Mouse (Mus musculus) kidney, adult 2 months (tissue): ENCODE results near the gene Ska2. TPM values are rescaled to one million over a fixed set of nuclear protein-coding genes. Genes with fewer than 3 reads are reported as not detected.

ENCODE experiments used
- DNase-seq: peaks from one replicate; pipeline ENCODE4 v3.0.0; 2021
- H3K27ac ChIP-seq: fragments of 200-500 bp; 2 replicates; pipeline ENCODE4 v1.5.1; 2012; ENCODE audit warnings: low read depth, low read length, control low read depth, inconsistent platforms; ENCODE audit not compliant: insufficient read depth
- H3K27me3 ChIP-seq: fragments of 200-500 bp; replicated peaks from 2 replicates; pipeline ENCODE4 v1.6.1; 2012; ENCODE audit warnings: mild to moderate bottlenecking, moderate library complexity, low read length, inconsistent platforms; ENCODE audit not compliant: control insufficient read depth, insufficient read depth
- H3K36me3 ChIP-seq: fragments of 200-500 bp; 2 replicates; pipeline ENCODE4 v1.6.1; 2012; ENCODE audit warnings: mild to moderate bottlenecking, moderate library complexity, low read length, inconsistent platforms; ENCODE audit not compliant: control insufficient read depth, insufficient read depth
- H3K4me1 ChIP-seq: fragments of 200-500 bp; 2 replicates; pipeline ENCODE4 v1.6.1; 2011; ENCODE audit warnings: low read length; ENCODE audit not compliant: control insufficient read depth, insufficient read depth
- H3K4me3 ChIP-seq: fragments of 200-500 bp; 2 replicates; pipeline ENCODE4 v1.5.1; 2011; ENCODE audit warnings: mild to moderate bottlenecking, low read depth, low read length, control low read depth; ENCODE audit not compliant: insufficient read depth
- CTCF ChIP-seq: fragments of 200-500 bp; conservative IDR thresholded peaks from 2 replicates; pipeline ENCODE4 v1.5.1; 2011; ENCODE audit warnings: low read depth, mild to moderate bottlenecking, control low read depth, low read length, moderate library complexity, mixed read lengths; ENCODE audit not compliant: insufficient read depth, insufficient read length
- POLR2A ChIP-seq: fragments of 200-500 bp; IDR thresholded peaks from one replicate; pipeline ENCODE4 v1.6.1; 2011; ENCODE audit warnings: low read depth, low read length, control low read depth
- WGBS: fragments of 180-500 bp; shearing (Covaris S2); methylation state at CpG from one replicate; pipeline ENCODE4 v1.1.7; 2018; 5-methylcytosine and 5-hydroxymethylcytosine counted together
- polyA plus RNA-seq: library from polyadenylated mRNA; depleted of rRNA; stranded (reverse); fragments of >200 nt; gene quantifications from 2 replicates; pipeline ENCODE4 v1.2.3, GENCODE M21; 2012

Gene Ska2
- polyA plus RNA-seq, 1 experiment = 5.1 TPM

- WGBS = 56% methylated on average over 4 of the region's 4 CpGs
- DNase-seq = no peak
- Histone ChIP-seq H3K36me3 (no peaks in the 10 kb centered on the region), H3K4me1 (peaks cover 4% of the 10 kb centered on the region; the same call in 1 of the 2 replicates), H3K27me3 (no peaks in the 10 kb centered on the region), H3K4me3 (no peak overlapping the region), H3K27ac (no peak overlapping the region)
- TF ChIP-seq POLR2A (no peak), CTCF (no peak)
These were observed 16.5 kb downstream of the Ska2 start for GRCm38 (mm10) chr11:87125562-87125961.

- peaks cover 4% of the 10 kb centered on the region; the same call in 1 of the 2 replicates for H3K4me1 ChIP-seq
- peak overlapping the region; percentile 85 for H3K4me3 ChIP-seq
- no peak for TF ChIP-seq CTCF
- H3K27me3 ChIP-seq = no peaks in the 10 kb centered on the region
- no peaks in the 10 kb centered on the region for H3K36me3 ChIP-seq
- peak overlapping the region; percentile 63; the same call in 1 of the 2 replicates for H3K27ac ChIP-seq
- WGBS = 2% methylated on average over 12 of the region's 12 CpGs
- no peak for DNase-seq
These were observed 17.3 kb downstream of the Ska2 start for GRCm38 (mm10) chr11:87126281-87126823.

DNA sequence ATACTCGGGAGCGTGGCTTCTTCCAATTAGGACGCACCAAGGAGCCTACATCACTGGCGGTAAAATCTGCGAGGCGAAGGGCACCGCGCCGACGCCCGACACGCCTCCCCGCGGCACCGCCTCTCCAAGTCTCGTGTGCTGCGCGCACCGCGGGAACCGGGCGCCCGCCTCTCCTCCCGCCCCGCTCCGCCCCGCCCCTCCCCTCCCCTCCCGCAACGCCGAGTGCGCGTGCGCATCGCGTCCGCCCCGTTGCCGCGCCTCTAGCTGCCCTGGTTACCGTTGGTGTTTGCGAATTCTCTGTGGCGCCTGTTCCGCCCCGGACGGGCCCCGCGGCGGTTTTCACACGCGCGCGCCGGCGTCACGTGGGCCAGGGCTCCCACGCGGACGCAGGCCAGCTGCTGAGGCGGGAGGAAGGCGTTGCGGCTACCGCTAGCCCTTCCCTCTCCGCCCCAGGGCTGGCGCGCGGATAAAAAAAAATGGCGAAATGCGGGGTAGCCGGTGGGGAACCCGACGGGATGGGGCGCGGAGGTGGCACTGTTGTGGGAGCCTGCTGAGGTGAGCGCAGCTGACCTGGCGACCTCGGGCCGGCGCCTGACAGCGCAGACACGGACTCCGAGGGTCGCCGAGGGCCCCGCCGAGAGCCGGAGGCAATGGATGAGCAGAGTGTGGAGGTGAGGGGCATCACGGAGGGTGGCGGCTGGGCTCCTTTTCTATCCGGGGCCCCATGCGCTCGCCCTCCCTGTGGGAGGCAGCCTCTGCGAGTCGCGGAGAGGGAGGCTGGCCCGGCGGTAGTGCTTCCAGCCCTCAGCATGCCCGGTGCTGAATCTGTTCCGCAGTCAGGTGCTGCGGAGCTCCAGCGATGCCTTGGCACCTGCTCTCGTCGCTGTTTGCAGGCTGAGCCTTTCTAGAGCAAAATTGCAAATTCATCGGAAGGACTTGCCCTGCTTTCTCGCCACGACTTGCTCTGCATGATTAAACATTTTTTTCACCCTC is 18.1 kb downstream of the Ska2 start, which contains the start of gene Trim37:
Trim37 (plus strand) TSS at position 254 of the 993 bp plus-strand sequence.
- TF ChIP-seq CTCF = no peak
- TF ChIP-seq POLR2A = no peak
- Histone ChIP-seq H3K27ac (peak within 1 kb of the TSS; percentile 63), H3K4me1 (peaks cover 4% of the 10 kb centered on the region; the same call in 1 of the 2 replicates), H3K27me3 (no peaks in the 10 kb centered on the region), H3K4me3 (peak within 1 kb of the TSS; percentile 85), H3K36me3 (no peaks in the 10 kb centered on the region)
- under 1% methylated on average over 102 of the region's 105 CpGs for WGBS
- DNase-seq = peak; percentile 94

DNA sequence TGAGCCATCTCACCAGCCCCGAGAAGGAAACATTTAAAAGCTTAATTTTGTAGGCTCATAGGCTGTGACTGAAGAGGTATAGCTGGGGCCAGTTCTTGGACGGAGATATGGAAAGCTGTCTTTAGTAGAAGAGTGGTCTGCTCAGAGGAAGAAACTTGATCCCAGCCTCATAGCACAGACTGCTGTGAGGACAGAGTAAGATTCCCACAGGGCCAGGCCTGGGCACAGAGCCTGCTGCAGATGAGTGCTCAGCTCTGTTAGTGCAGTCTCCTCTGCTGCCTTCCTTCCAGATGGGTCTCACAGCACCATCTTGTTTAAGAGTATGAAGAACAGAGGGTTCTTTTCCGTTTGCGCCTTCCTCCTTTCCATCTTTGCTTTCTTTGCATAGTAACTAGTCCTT is 27.2 kb downstream of the Ska2 start:
- Histone ChIP-seq H3K36me3 (no peaks in the 10 kb centered on the region), H3K27me3 (no peaks in the 10 kb centered on the region), H3K4me3 (no peak overlapping the region), H3K4me1 (no peaks in the 10 kb centered on the region), H3K27ac (no peak overlapping the region)
- TF ChIP-seq POLR2A (no peak), CTCF (no peak)
- DNase-seq = no peak
- WGBS = 83% methylated on average over 4 of the region's 4 CpGs

DNA sequence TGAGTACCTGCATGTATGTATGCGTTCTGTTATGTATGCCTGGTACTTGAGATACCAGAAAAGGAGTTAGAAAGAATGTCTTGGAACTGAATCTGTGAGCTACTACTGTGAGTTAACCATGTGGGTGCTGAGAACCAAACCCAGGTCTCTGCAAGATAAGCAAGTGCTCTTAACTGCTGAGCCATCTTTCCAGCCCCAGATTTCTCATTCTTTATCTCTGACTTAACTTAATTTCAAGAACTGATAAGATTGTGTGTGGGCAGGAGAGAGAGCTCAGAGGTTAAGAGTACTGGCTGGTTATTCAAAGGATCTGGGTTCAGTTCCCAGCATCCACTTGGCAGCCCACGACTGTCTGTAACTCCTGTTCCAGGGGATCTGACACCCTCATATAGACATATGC is 49.0 kb downstream of the Ska2 start:
- TF ChIP-seq CTCF (no peak), POLR2A (no peak)
- Histone ChIP-seq H3K36me3 (no peaks in the 10 kb centered on the region; the same call in 1 of the 2 replicates), H3K27ac (no peak overlapping the region), H3K4me3 (no peak overlapping the region), H3K4me1 (no peaks in the 10 kb centered on the region), H3K27me3 (no peaks in the 10 kb centered on the region)
- DNase-seq = no peak
- WGBS = 93% methylated on average over 2 of the region's 2 CpGs

- WGBS = 94% methylated on average over 4 of the region's 4 CpGs
- no peaks in the 10 kb centered on the region for H3K27me3 ChIP-seq
- TF ChIP-seq POLR2A (no peak), CTCF (no peak)
- H3K27ac ChIP-seq = no peak overlapping the region
- no peak overlapping the region for H3K4me3 ChIP-seq
- no peaks in the 10 kb centered on the region for H3K4me1 ChIP-seq
- DNase-seq = no peak
- H3K36me3 ChIP-seq = peaks cover 4% of the 10 kb centered on the region
These were observed 53.7 kb downstream of the Ska2 start for GRCm38 (mm10) chr11:87162687-87163086.

DNA sequence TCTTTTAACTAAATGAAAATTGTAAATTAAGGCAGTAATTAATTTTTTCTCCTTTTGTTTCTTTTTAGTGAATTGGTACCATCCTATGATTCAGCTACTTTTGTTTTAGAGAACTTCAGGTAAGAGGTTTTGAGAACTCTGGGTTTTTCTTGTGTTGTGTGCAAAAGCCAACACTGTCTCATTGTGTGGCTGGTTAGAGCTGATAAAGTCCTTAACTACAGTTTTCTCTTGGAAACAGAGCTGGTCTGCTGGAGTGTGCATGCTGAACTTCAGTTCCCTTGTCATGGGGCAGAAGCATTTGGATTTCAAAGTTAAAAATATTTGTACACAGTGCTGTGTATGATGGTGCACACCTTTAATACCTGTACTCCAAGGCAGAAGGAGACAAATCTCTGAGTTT is 54.7 kb downstream of the Ska2 start:
- Histone ChIP-seq H3K4me1 (no peaks in the 10 kb centered on the region), H3K27ac (no peak overlapping the region), H3K27me3 (no peaks in the 10 kb centered on the region), H3K4me3 (no peak overlapping the region), H3K36me3 (peaks cover 4% of the 10 kb centered on the region)
- DNase-seq = no peak
- no peak for TF ChIP-seq POLR2A
- TF ChIP-seq CTCF = no peak
